Mouse (Mus musculus): ENCODE results near the gene Nin. TPM values are rescaled to one million over a fixed set of nuclear protein-coding genes. Genes with fewer than 3 reads are reported as not detected.

Gene Nin
- total and polyA plus RNA-seq, 3 experiments = 29.0 to 51.7 (median 37.2) TPM

DNA sequence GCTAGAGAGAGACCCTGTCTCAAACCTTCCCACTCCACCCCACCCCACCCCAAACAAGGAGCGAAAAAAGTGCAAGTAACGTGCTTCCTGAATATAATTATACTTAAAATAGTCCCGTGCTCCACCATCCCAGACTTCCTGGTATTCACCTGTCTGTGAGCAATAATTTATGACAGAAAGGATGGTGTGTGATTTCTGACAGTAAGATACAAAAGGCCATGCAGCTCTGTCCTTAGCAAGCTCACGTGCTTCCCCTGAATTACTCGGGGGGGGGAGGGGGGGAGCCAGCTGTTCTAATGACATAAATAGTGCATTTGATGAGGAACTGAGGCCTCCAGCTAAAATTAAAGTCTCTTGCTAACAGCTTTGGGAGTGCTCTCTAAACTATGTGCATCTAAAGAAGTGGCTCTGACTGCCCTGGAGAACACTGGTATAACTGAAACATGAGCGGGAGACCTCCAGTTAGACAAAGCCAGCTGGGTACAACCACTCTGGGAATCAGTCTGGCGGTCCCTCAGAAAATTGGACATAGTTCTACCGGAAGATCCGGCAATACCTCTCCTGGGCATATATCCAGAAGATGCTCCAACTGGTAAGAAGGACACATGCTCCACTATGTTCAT is 136.0 kb downstream of the Nin start:
- DNase-seq (ENCODE audit: extremely low read depth) = no peak
- Histone ChIP-seq H3K79me2 (replicated peaks; ENCODE audit: control insufficient read depth, extremely low read depth, insufficient read depth, poor library complexity, severe bottlenecking) (peaks cover 18% of the 10 kb centered on the region), H3K9ac (ENCODE audit: insufficient read depth, low read depth) (peak overlapping the region; percentile 31), H3K4me3 (replicated peaks in 1 of 3; ENCODE audit: low read depth in 2 of 3, low read length in 2 of 3, poor library complexity in 1 of 3) (no peak overlapping the region), H3K27me3 (replicated peaks) (no peaks in the 10 kb centered on the region), H3K4me2 (ENCODE audit: insufficient read depth, low read depth, poor library complexity, severe bottlenecking) (no peak overlapping the region; the same call in 1 of the 2 replicates), H3K9me3 (replicated peaks; ENCODE audit: low read length) (no peaks in the 10 kb centered on the region), H3K27ac (ENCODE audit: insufficient read depth, low read depth) (no peak overlapping the region), H3K36me3 (replicated peaks in 1 of 2; ENCODE audit: control insufficient read depth in 1 of 2, insufficient read depth in 1 of 2, low read length in 1 of 2) (peaks cover 22 to 48% of the 10 kb centered on the region in 2 experiments), H3K4me1 (ENCODE audit: control insufficient read depth in 1 of 2, insufficient read depth in 2 of 2) (peaks cover 0 to 67% of the 10 kb centered on the region in 2 experiments; a peak in 2 of 4 replicates)
- peak; percentile 67 for TF ChIP-seq BHLHE40 (IDR thresholded peaks at IDR 0.05; ENCODE audit: low read depth, low read length)
- no peak for TF ChIP-seq ETS1 (conservative IDR thresholded peaks at IDR 0.05; ENCODE audit: low read depth, low read length)
- dilution Hi-C loops (cut with MboI; ENCODE audit: extremely low pct_ligation_motif_present, extremely low pct_unique_long_range_greater_than_20kb, low sequenced_read_pairs) (no loop called here), in situ Hi-C loops (cut with MboI; ENCODE audit: low pct_ligation_motif_present, low pct_unique_long_range_greater_than_20kb, low sequenced_read_pairs) (no loop called here)

DNA sequence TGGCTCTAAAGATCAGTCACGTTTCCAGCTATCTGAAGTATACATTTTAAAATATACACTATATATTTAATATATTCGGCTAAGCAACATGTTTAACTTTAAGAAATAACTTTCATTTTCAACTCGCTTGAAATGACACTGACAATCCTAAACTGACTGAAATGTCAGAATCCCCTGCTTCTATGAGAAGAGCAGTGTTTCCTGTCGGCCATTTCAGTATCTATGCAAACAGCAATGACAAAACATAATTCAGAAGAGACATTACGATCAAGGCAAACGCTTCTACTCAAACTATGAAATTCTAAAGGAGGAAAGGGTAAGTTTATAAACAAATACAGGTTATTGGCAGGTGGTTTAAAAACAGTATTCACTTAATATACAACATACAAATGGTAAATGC is 136.8 kb downstream of the Nin start:
- Histone ChIP-seq H3K36me3 (replicated peaks in 1 of 2; ENCODE audit: control insufficient read depth in 1 of 2, insufficient read depth in 1 of 2, low read length in 1 of 2) (peaks cover 18 to 48% of the 10 kb centered on the region in 2 experiments), H3K79me2 (replicated peaks; ENCODE audit: control insufficient read depth, extremely low read depth, insufficient read depth, poor library complexity, severe bottlenecking) (peaks cover 16% of the 10 kb centered on the region), H3K4me1 (ENCODE audit: control insufficient read depth in 1 of 2, insufficient read depth in 2 of 2) (peaks cover 0 to 71% of the 10 kb centered on the region in 2 experiments; a peak in 2 of 4 replicates), H3K4me2 (ENCODE audit: insufficient read depth, low read depth, poor library complexity, severe bottlenecking) (no peak overlapping the region), H3K27ac (ENCODE audit: insufficient read depth, low read depth) (no peak overlapping the region), H3K4me3 (replicated peaks in 1 of 3; ENCODE audit: low read depth in 2 of 3, low read length in 2 of 3, poor library complexity in 1 of 3) (no peak overlapping the region), H3K27me3 (replicated peaks) (no peaks in the 10 kb centered on the region), H3K9me3 (replicated peaks; ENCODE audit: low read length) (no peaks in the 10 kb centered on the region), H3K9ac (ENCODE audit: insufficient read depth, low read depth) (no peak overlapping the region)
- dilution Hi-C loops (cut with MboI; ENCODE audit: extremely low pct_ligation_motif_present, extremely low pct_unique_long_range_greater_than_20kb, low sequenced_read_pairs) (no loop called here), in situ Hi-C loops (cut with MboI; ENCODE audit: low pct_ligation_motif_present, low pct_unique_long_range_greater_than_20kb, low sequenced_read_pairs) (no loop called here)
- no peak for DNase-seq (ENCODE audit: extremely low read depth)
- TF ChIP-seq CHD1 (IDR thresholded peaks at IDR 0.05; ENCODE audit: low read depth, low read length) (no peak), UBTF (IDR thresholded peaks at IDR 0.05; ENCODE audit: low read depth, low read length) (no peak), NELFE (IDR thresholded peaks at IDR 0.05; ENCODE audit: low read depth, low read length) (no peak), MEF2A (IDR thresholded peaks at IDR 0.05; ENCODE audit: borderline replicate concordance, low read depth, low read length) (no peak), RAD21 (IDR thresholded peaks at IDR 0.05; ENCODE audit: low read depth, low read length) (no peak), RCOR1 (conservative IDR thresholded peaks at IDR 0.05; ENCODE audit: low read depth, low read length) (no peak), PAX5 (IDR thresholded peaks at IDR 0.05; ENCODE audit: low read length) (no peak), GABPA (IDR thresholded peaks at IDR 0.05; ENCODE audit: insufficient replicate concordance, low read depth, low read length) (no peak), ZMIZ1 (IDR thresholded peaks at IDR 0.05; ENCODE audit: low read depth, low read length) (no peak), MAX (IDR thresholded peaks at IDR 0.05; ENCODE audit: low read length) (no peak), USF1 (IDR thresholded peaks at IDR 0.05; ENCODE audit: low read depth, low read length) (no peak), MYC (IDR thresholded peaks at IDR 0.05; ENCODE audit: low read depth, low read length) (no peak), POLR2AphosphoS2 (IDR thresholded peaks at IDR 0.05; ENCODE audit: low read depth, low read length) (no peak), EP300 (IDR thresholded peaks at IDR 0.05; ENCODE audit: low read length) (no peak), SMC3 (IDR thresholded peaks at IDR 0.05; ENCODE audit: low read depth, low read length) (no peak), TCF12 (IDR thresholded peaks at IDR 0.05; ENCODE audit: low read depth, low read length) (no peak), ZNF384 (IDR thresholded peaks at IDR 0.05; ENCODE audit: low read depth, low read length) (no peak), MXI1 (IDR thresholded peaks at IDR 0.05; ENCODE audit: low read depth, low read length) (no peak)

Data from CH12.LX (cell line).